Mouse (Mus musculus) T-helper 17 cell (primary cell): ENCODE measurements around the gene Zdbf2.

Source experiments
- in situ Hi-C, 2 experiments: fragments of 300-600 bp; cut with MboI, MseI; formaldehyde crosslinking; loops; 1 replicate in 1 of 2; 2 replicates in 1 of 2; pipeline ENCODE4 v1.15.1; 2025; ENCODE audit warnings: high pct_unique_total_duplicates in 2 of 2

Gene Zdbf2

DNA sequence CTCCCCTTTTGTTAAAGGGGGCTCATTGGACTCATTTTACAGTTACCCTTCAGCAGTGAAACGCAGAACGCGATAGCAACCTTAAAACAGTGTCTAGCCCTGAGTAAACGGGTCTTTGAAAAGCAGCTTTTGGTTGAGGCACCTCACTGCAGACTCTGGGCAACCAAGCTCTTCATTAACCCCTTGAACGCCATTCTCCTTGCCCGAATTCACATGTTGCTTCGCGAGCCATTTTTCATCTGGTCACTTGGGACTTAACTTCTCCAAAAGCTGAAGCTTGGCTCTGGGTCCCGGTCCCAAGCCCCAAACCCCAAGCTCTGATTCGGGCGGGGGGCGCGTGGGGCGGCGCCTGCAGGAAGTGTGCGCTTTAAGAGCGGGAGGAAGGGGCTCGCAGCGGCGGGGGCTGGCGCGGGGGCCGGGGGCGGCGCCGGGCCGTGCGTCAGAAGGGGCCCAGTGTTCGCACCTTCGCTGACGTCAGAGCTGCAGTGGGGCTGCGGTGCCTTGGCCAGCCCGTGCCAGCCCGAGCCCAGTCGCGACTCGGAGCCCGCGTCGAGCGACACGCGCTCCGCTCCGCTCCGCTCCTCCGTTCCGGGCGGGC lies at the start of gene Zdbf2:
TSS of gene Zdbf2 (plus strand) at position 525 of the 598 bp plus-strand sequence.
- in situ Hi-C loops = loop anchor here in 1 of 2 experiments (25.0 kb wide), 1 partner anchor 511 kb away; no protein-coding TSS in a partner anchor

DNA sequence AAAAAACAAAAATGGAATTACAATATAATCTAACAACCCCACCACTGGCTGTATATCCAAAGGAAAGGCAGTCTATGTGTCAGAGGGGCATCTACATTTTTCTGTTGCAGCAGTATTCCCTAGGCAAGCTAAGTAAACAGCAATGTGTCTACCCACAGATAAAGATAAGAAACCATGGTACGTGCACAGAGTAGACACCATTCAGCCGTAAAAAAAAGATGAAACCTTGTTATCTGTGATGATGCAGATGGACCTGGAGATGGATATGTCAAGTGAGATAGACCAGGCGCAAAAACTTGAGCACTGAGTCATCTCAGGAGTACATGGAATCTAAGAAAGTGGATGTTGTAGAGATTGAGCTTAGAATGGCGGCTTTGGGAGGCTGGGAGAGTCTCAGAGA lies 48.1 kb upstream of the Zdbf2 start:
- in situ Hi-C loops = no loop called here

- in situ Hi-C loops = no loop called here
These were observed 47.2 kb upstream of the Zdbf2 start for GRCm38 (mm10) chr1:63225890-63226289.

- in situ Hi-C loops = no loop called here
These were observed 45.8 kb upstream of the Zdbf2 start for GRCm38 (mm10) chr1:63227241-63227640.

- in situ Hi-C loops = loop anchor here in 1 of 2 experiments (5.0 kb wide), 1 partner anchor 70 kb away; no protein-coding TSS in a partner anchor
These were observed 35.7 kb upstream of the Zdbf2 start for GRCm38 (mm10) chr1:63237371-63237770.

- in situ Hi-C loops = loop anchor here in 1 of 2 experiments (5.0 kb wide), 1 partner anchor 68 kb away; no protein-coding TSS in a partner anchor
These were observed 33.8 kb upstream of the Zdbf2 start for GRCm38 (mm10) chr1:63239305-63239704.

GRCm38 (mm10) chr1:63239751-63240150 lies 33.3 kb upstream of the Zdbf2 start:
- in situ Hi-C loops = loop anchor here in 1 of 2 experiments (5.0 to 10.0 kb wide), 2 partner anchors 68 to 1765 kb away; no protein-coding TSS in a partner anchor

- in situ Hi-C loops = loop anchor here in 1 of 2 experiments (10.0 kb wide), 1 partner anchor 1761 kb away; no protein-coding TSS in a partner anchor
These were observed 29.2 kb upstream of the Zdbf2 start for GRCm38 (mm10) chr1:63243854-63244253.

DNA sequence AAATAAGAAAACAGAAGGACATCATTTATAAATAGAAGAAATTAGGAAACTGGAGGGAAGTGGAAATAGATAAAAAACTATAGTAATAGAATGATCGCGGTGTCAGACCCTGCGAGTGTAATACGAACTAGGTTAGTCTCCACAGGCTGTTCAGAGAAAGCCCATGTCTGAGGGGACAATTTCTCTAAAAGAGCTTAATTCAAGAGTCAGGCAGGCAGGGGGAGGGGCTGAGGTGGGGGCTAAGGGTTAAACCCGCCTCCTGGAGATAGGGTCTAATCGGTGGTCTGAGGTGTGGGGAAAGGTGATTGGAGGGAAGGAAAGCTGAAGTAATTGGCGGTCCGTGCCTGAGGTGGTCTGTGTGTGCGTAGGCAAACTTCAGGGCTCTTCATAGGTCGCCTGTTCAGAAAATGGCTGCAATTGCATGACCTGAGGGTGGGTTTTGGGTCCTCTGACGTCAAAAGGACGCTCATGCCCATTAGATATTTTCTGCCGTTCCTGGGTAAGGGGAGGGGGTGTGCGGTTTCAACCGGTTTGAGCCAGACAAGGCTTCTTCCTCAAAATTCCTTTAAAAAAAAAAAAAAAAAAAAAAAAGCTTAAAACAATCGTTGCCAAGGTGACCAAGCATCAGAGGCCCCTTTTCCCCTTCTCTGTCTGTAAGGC lies 26.1 kb upstream of the Zdbf2 start:
- in situ Hi-C loops = loop anchor here in 1 of 2 experiments (10.0 kb wide), 1 partner anchor 1758 kb away; no protein-coding TSS in a partner anchor

- in situ Hi-C loops = loop anchor here in 1 of 2 experiments (10.0 kb wide), 1 partner anchor 1757 kb away; no protein-coding TSS in a partner anchor
These were observed 25.2 kb upstream of the Zdbf2 start for GRCm38 (mm10) chr1:63247831-63248359.

DNA sequence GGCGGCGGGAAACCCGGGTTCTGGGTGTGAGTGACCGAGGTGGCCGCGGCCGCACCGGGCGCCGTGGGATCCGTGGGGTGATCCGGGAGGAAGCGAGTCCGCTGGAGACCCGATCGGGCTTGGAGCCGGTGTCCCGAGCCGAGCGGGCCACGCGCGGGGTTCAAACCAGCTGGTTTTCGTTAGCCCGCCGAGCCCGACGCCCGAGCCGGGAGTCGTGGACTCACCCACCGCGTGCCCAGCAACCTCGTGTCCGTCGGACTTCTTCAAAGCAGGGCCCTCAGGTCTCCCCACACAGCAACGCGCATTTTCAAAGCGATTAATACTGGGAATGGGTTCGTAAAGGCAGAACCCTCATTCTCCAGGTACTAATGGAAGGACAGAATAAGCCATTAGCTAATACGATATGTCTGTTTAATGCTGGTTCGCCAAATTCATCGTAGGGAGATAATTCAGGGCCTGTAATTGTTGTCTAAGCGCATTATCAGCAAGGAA lies 24.7 kb upstream of the Zdbf2 start:
- in situ Hi-C loops = loop anchor here in 1 of 2 experiments (10.0 kb wide), 1 partner anchor 1756 kb away; no protein-coding TSS in a partner anchor

DNA sequence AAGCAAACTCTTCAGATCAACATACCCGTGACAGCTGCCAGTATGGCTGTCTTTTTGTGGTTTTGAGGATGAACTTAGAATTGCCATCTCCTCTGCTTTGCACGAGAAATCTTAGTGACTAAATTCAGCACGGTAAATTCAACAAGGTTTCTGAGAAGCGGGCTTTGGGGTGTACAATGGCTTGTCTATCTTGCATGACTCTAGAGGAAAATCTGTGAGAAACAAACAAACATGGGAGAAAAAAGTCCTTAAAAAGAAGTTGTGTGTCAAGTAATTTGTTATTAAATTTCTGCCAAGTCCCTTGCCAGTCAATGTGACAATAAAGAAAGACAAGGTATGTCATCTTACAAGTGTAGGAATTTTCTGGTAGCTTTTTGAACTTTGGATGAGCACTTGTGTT lies 23.8 kb upstream of the Zdbf2 start:
- in situ Hi-C loops = loop anchor here in 1 of 2 experiments (10.0 kb wide), 1 partner anchor 1756 kb away; no protein-coding TSS in a partner anchor

DNA sequence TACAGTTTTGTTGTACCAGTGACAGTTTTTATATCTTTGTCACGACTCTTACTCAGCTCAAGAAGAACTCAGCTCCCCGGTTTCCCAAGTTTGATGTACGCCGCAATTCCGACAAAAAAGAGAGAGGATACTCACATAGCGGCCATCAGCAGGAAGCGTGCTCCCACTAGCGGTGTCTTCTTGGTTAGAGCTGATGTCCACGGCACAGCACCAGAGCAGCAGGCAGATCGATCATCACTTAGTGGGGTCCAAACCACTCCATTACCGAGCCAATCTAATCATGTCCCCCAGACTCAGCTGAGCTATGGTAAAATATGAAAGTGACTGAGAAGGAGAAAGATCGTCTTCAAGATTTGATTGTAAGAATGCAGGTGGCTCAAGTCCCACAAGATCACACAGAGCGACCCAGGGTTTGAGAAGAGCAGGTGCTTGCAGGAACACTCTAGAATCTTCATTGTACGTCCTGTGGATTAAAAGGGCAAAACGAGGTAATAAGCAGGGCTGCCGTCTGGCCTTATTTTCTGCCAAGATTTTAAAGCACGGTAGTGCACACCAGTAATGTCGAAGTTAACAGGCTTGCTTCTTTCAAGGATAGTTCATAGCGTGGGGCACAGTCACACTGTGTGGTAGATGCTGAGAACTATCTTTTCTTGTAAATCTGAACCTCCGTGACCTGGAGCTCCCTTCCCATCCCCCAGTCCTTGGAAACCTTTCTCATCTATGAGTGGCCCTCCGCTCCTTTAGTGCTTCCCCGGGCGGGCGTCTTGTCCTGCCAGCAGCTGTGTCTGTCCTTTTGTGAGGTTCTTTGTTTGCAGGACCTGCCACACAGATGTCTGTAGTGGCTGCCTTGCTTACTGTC lies 20.5 kb upstream of the Zdbf2 start:
- in situ Hi-C loops = loop anchor here in 1 of 2 experiments (25.0 kb wide), 1 partner anchor 490 kb away; no protein-coding TSS in a partner anchor

DNA sequence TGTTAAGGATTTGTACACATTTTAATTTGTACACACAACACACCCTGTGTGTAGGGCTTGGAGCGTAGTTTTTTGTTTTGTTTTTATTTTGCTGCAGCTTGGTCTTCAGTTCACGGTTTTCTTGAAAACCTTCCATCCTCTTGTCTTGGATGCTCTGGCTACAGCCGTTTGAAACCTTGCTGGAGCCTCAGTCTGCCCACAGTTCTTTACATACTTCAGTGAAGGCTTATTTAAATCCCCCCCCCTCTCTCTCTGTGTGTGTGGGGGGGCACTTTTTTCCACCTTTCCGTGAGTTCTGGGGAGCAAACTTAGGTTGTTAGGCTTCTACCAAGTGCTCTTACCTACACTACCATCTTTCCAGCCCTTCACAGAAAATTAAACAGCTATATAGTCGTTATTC lies 19.8 kb upstream of the Zdbf2 start:
- in situ Hi-C loops = loop anchor here in 1 of 2 experiments (25.0 kb wide), 1 partner anchor 491 kb away; no protein-coding TSS in a partner anchor

GRCm38 (mm10) chr1:63255101-63255500 lies 18.0 kb upstream of the Zdbf2 start:
- in situ Hi-C loops = loop anchor here in 1 of 2 experiments (25.0 kb wide), 1 partner anchor 493 kb away; no protein-coding TSS in a partner anchor

- in situ Hi-C loops = loop anchor here in 1 of 2 experiments (25.0 kb wide), 1 partner anchor 494 kb away; no protein-coding TSS in a partner anchor
These were observed 17.0 kb upstream of the Zdbf2 start for GRCm38 (mm10) chr1:63256083-63256482.

DNA sequence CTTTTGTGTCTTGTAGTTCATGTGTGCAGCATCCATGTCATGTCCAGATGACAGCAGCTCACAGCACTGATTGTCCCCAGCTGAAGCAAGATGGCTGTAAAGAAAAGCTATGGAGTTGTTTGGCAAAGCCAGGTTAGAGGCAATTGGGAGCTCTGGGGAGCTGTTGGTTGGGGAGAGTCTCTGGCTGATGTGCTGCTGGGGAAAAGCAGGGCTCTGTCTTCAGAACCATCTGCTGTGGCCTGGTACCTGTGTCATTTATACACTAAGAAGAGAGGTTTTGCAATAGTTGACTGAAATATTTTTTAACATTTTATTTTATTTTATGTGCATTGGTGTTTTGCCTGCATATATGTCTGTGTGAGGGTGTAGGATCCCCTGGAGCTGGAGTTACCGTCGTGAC lies 14.6 kb upstream of the Zdbf2 start:
- in situ Hi-C loops = loop anchor here in 1 of 2 experiments (25.0 kb wide), 1 partner anchor 496 kb away; no protein-coding TSS in a partner anchor

DNA sequence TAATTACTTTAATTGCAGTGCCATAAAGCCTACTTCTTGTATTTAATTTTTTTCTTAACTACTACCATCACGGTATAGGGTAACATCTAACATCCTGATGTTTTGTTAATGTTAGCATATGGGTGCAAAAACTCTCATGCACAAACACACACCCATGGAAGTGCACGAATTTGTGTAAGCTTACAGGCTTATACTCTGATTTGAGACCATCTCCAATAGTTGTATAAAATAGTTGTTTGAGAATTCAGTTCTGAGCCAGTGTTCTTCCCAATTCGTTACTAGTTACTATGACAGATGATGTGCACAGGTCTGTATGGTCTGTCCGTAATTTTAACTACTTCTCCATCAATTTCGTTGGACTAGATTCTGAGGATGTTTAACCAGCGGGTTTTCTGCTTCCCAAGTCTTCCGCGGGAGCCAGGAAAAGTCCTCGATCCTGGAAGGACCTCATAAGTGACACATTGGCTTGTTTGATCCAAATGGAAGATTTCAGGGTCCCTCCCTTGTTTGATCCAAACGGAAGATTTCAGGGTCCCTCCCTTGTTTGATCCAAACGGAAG lies 13.7 kb upstream of the Zdbf2 start:
- in situ Hi-C loops = loop anchor here in 1 of 2 experiments (25.0 kb wide), 1 partner anchor 497 kb away; no protein-coding TSS in a partner anchor

DNA sequence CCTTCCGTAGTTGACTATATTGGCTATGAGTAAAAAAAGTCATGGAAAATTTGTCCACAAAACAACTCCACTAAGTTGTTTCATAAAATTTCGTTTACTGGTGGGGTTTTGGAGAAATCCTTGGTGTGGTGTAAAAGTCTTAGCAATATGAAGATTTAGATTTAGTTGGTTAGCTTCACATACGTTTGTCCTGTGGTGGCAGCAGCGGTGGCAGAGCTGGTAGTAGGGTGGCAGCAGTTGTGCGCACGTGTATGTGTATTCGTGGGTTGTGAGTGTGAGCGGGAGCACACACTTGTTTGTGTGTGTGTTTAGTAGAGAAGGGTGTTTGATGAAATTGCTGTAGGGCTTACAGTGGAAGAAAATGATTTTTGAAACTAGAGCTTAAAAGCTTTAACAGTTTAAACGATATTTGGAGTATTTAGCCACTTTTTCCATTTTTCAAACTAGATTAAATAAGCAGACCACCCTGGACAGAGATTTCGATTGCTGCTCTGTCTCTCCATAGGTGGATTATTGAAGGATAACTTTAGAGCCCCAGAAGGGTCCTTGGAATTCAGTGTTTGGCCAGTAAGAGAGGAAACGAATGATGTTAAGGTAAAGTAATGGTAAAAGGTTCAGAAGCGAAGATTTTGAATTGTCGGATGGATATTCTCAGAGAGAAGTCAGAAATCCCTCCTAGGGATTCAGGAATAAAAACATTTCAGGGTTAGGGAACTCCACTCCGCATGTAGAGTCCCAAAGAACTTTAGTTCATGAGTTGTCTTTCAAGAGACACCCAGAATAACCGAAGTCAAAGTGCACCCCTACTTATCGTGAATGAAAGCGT lies 12.9 kb upstream of the Zdbf2 start:
- in situ Hi-C loops = loop anchor here in 1 of 2 experiments (25.0 kb wide), 1 partner anchor 498 kb away; no protein-coding TSS in a partner anchor
